Mouse (Mus musculus): ENCODE results near the gene Zfp689. TPM values are rescaled to one million over a fixed set of nuclear protein-coding genes. Genes with fewer than 3 reads are reported as not detected.
"Not testable (repeated sequence)": the region's sequence is repeated elsewhere in the genome, so short reads cannot be mapped to it uniquely, and the experiment has no call there.

Gene Zfp689
- polyA plus RNA-seq (2017; shearing (Covaris generic)): 1 to 10 TPM; 3.3 to 5.4 TPM

GRCm38 (mm10) chr7:127448521-127449300, at the start of gene Zfp689:
TSS of gene Zfp689 (minus strand) at chr7:127449158.
- ATAC-seq: peak; percentile 87

DNA sequence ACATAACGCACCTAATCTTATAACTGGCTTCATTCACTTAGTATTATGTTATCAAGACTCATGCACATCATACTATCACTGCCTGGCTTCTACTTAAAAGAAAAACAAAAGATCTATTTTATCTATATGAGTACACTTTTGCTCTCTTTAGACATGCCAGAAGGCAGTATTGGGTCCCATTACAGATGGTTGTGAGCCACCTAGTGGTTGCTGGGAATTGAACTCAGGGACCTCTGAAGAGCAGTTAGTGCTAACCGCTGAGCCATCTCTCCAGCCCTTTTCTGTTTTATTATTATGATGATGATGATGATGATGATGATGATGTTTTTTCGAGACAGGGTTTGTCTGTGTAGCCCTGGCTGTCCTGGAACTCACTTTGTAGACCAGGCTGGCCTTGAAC, 49.4 kb upstream of the Zfp689 start:
- no peak for ATAC-seq

GRCm38 (mm10) chr7:127497382-127497781, 48.4 kb upstream of the Zfp689 start:
- no peak for ATAC-seq

DNA sequence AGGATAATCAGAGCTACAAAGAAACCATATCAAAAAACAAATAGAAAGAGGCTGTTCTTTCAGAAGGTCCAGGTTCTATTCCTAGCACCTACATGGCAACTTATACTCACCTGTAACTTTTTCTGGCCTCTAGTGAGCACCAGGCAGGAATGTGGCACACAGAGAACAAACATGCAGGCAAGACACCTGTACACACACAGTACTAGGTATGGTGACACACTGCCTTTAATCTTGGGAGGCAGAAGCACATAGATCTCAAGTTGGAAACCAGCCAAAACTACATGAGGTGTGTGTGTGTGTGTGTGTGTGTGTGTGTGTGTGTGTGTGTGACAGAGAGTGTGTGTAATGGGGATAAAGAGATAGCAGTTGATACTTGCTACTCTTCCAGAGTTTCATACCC, 45.7 kb upstream of the Zfp689 start:
- no peak for ATAC-seq

DNA sequence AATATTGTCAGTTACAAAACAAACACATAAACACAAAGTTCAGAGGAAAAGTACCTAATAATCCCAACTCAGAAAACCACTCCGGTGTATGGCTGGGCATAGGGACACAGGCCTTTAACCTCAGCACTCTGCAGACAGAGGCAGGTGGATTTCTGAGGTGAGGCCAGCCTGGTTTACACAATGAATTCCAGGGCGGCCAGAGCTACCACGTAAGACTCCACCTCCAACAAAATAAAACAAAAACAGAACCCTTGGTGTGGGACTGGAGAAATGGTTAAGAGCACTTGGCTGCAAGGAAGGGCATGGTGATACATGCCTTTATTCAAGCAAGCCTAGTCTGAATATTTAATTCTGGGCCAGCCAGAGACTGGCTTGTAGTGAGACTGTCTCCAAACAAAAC, 42.9 kb upstream of the Zfp689 start:
- no peak for ATAC-seq

DNA sequence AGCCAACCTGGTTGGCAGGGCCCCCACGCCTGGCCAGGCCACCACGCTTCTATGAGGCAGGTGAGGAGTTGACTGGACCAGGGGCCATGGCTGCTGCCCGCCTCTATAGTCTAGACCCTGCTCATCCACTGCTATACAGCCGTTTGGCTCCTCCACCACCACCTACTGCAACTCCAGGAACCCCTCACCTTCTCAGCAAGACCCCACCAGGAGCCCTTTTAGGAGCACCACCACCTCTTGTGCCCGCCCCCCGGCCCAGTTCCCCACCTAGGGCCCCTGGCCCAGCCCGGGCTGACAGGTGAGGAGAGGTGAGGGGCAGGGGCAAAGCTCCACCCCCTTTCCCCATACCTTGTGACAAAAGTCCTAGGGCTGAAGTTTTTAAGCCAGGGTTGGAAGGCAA, 41.0 kb upstream of the Zfp689 start:
- ATAC-seq: no peak

GRCm38 (mm10) chr7:127488364-127488763, 39.4 kb upstream of the Zfp689 start:
- not testable (repeated sequence) for ATAC-seq

DNA sequence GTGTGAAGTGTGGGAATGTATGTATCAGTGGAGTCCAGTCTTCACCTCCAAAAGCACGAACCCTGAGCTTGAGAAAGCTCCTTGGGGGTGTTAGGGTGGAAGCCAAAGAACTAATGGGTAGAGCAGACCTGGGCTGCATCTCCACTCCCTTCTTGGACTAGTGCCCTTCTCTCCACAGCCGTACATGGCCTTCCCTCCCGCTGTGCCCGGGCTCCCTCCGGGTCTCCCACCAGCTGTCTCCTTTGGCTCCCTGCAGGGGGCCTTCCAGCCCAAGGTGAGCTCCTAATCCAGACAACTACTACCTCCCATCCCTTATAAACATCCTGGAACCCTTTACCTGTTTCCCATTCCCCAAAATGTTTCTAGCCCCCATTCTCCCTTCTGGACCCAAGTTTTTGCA, 36.5 kb upstream of the Zfp689 start:
- ATAC-seq: no peak

- no peak for ATAC-seq
Measured at GRCm38 (mm10) chr7:127480321-127480720, 31.4 kb upstream of the Zfp689 start.

DNA sequence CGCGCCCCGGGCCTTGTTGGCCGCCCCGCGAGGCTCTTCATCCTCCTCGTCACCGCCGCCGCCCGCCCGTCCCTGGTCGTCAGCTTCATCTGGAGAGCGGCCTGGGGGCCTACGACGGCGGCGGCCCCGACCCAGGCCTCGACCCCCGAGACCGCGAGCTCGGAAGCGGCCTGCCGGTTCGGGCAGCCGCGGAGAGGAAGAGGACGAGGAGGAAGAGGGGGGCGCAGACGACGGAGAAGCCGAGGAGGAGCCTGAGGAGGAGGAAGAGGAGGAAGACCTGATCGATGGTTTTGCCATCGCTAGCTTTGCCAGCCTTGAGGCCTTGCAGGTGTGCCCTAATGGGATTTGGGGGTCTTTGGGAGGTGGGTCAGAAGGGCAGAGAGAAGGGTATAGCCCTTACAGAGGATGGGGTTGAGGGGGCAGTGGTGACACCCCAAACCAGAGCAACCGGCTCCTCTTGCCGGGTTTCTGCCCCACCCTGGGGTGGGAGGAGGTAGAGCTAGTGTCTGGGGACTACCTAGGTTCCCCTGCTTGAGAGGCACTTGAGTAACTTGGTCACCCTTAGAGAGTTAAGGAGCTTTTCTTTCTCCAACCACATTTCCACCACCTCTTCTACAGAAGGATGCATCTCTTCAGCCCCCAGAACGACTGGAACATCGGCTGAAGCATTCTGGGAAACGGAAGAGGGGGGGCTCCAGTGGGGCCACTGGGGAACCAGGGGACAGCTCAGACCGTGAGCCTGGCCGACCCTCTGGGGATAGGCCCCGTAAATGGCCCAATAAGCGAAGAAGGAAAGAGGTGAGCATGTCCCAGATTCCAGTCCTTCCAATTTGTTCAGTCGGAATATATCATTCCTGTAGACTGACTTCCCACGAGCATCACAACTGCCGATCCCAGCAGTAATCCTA, 30.6 kb upstream of the Zfp689 start:
- ATAC-seq: no peak

GRCm38 (mm10) chr7:127478635-127479317, 29.8 kb upstream of the Zfp689 start, which contains the start of gene Fbrs:
TSS of gene Fbrs (plus strand) at chr7:127479199.
- ATAC-seq: peak; percentile 27

GRCm38 (mm10) chr7:127477687-127478634, 29.0 kb upstream of the Zfp689 start:
- ATAC-seq: peak; percentile 81

DNA sequence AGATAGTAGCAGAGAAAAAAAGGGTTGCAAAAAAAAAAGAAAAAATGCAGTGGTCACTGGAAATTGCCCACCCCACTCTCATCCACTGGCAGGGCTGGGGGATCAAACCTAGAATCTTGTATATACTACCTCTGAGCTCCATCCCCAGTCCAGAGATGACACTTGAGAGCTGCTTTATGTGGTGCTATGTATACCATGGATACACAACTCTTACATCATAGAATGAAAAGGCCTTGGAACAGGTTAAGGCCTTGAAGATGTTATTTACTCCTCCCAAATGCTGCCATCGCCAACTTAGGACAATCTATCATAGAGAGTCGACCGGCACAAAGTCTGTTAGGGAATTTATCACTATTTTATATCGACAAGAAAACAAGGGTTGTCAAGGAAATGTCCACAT, 27.9 kb upstream of the Zfp689 start:
- no peak for ATAC-seq

DNA sequence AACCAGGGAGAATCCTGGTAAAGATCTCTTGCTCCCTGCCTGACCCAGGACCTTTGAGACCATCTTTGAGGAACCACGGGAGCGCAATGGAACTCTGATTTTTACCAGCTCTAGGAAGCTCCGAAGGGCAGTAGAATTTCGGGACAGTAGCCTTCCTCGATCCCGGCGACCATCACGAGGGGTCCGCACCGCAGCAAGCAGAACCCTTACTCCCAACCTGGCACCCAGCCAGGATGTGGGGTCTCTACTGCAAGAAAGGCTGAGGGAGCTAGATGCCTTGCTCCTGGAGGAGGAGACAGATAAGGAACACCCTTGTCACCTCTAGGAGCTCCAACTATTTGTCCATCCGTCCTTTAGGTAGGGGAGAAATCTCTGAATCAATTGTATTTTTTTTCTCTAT, 27.4 kb upstream of the Zfp689 start:
- no peak for ATAC-seq

- ATAC-seq: no peak
Measured at GRCm38 (mm10) chr7:127475186-127475740, 26.3 kb upstream of the Zfp689 start.

GRCm38 (mm10) chr7:127474378-127475070, 25.6 kb upstream of the Zfp689 start:
- no peak for ATAC-seq

- ATAC-seq: no peak
Measured at GRCm38 (mm10) chr7:127473705-127474104, 24.7 kb upstream of the Zfp689 start.

DNA sequence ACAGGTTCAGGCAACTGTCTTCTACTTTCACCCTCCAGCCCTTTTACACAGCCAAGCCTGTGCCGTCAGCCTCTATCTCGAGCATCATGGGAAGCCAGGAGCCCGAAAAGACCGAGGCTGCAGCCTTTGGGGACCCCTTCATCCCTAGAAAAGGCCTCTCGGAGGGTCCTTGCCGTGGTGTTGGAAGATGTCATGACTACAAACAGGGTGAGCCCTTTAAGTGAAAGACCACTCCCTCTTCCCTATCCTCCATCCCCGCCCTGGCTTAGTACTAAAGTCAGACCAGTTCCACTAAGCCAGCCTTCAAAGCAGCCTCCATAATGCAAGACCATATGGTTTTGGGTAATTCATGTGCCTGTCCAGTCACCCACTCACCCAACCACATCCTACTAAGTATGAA, 23.1 kb upstream of the Zfp689 start:
- ATAC-seq: no peak

- ATAC-seq: no peak
Measured at GRCm38 (mm10) chr7:127471646-127472010, 22.7 kb upstream of the Zfp689 start.

- peak; percentile 92 for ATAC-seq
Measured at GRCm38 (mm10) chr7:127470743-127471645, 22.0 kb upstream of the Zfp689 start.

Measured in activated CD4-positive, CD25-positive, alpha-beta regulatory T cell, adult 4 months (primary cell).